Mouse (Mus musculus): ENCODE measurements around the gene Mettl14.

Gene Mettl14

GRCm38 (mm10) chr3:123336951-123337350 lies 49.0 kb downstream of the Mettl14 start:
- TF ChIP-seq POU5F1 (IDR thresholded peaks at IDR 0.05; ENCODE audit: borderline replicate concordance, low read length) = no peak
- no peak for TF ChIP-seq NANOG (IDR thresholded peaks at IDR 0.05; ENCODE audit: borderline replicate concordance, low read length)

DNA sequence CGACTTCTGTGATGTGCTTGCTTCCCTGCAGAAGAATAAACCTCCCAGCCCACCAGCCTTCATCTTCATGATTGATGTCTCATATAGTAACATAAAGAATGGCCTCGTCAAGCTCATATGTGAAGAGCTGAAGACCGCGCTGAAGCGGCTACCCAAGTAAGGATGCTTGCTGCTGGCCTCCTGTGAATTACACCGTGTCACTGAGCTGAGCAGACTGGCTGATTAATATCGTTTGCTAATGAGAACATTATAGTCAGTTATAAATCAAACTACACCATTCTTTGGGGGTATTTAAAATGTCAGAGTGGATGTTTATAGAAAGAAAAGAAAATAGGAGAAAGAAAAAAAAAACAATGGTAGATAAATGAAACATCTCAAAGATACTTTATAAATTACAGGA lies 49.5 kb downstream of the Mettl14 start:
- H3K4me1 ChIP-seq (replicated peaks; ENCODE audit: low read depth, low read length) = peaks cover 11% of the 10 kb centered on the region
- H3K4me3 ChIP-seq (replicated peaks; ENCODE audit: low read length) = no peak overlapping the region
- H3K27me3 ChIP-seq (ENCODE audit: insufficient read depth, low read length) = no peaks in the 10 kb centered on the region
- no peak for TF ChIP-seq NANOG (IDR thresholded peaks at IDR 0.05; ENCODE audit: borderline replicate concordance, low read length)
- no peak for TF ChIP-seq CTCF (conservative IDR thresholded peaks at IDR 0.05; ENCODE audit: low read length)
- TF ChIP-seq POU5F1 (IDR thresholded peaks at IDR 0.05; ENCODE audit: borderline replicate concordance, low read length) = no peak
- H3K36me3 ChIP-seq (ENCODE audit: insufficient read depth, low read length) = 0 out of 2 replicates have a peak, but pooled peaks cover 3% of the 10 kb centered on the region
- no peaks in the 10 kb centered on the region for H3K9me3 ChIP-seq (ENCODE audit: low read length)

More at GRCm38 (mm10) chr3:123336951-123337350, 49.0 kb downstream of the Mettl14 start:
- Histone ChIP-seq H3K9me3 (ENCODE audit: low read length) (no peaks in the 10 kb centered on the region), H3K4me3 (replicated peaks; ENCODE audit: low read length) (no peak overlapping the region), H3K27me3 (ENCODE audit: insufficient read depth, low read length) (no peaks in the 10 kb centered on the region), H3K4me1 (replicated peaks; ENCODE audit: low read depth, low read length) (peaks cover 11% of the 10 kb centered on the region), H3K36me3 (ENCODE audit: insufficient read depth, low read length) (0 out of 2 replicates have a peak, but pooled peaks cover 3% of the 10 kb centered on the region)

- Histone ChIP-seq H3K9me3 (ENCODE audit: low read length) (no peaks in the 10 kb centered on the region), H3K27me3 (ENCODE audit: insufficient read depth, low read length) (no peaks in the 10 kb centered on the region), H3K4me1 (replicated peaks; ENCODE audit: low read depth, low read length) (peaks cover 11% of the 10 kb centered on the region), H3K36me3 (ENCODE audit: insufficient read depth, low read length) (0 out of 2 replicates have a peak, but pooled peaks cover 3% of the 10 kb centered on the region), H3K4me3 (replicated peaks; ENCODE audit: low read length) (no peak overlapping the region)
- TF ChIP-seq CTCF (conservative IDR thresholded peaks at IDR 0.05; ENCODE audit: low read length) = no peak
- no peak for TF ChIP-seq NANOG (IDR thresholded peaks at IDR 0.05; ENCODE audit: borderline replicate concordance, low read length)
- TF ChIP-seq POU5F1 (IDR thresholded peaks at IDR 0.05; ENCODE audit: borderline replicate concordance, low read length) = no peak
These were observed 50.4 kb downstream of the Mettl14 start for GRCm38 (mm10) chr3:123335480-123335879.

DNA sequence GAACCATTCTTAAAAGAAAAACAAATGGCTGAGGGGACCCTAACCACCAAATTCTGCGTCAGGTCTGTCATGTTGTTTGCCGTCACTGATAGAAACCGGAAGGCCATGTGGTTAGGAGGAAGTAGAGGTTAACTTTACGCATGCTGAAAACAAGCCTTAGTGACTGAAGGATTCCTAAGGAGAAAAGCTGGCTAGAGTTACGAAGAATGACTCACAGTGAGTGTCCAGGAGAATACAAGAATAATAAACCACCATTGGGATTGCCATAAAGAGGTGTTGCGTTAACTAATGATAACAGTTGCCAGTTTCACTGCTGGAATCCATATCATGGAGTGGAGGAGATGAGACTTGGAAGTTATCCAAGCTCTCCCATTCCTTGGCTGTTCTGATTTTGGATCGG lies 51.0 kb downstream of the Mettl14 start:
- TF ChIP-seq NANOG (IDR thresholded peaks at IDR 0.05; ENCODE audit: borderline replicate concordance, low read length) (no peak), CTCF (conservative IDR thresholded peaks at IDR 0.05; ENCODE audit: low read length) (no peak), POU5F1 (IDR thresholded peaks at IDR 0.05; ENCODE audit: borderline replicate concordance, low read length) (no peak)
- Histone ChIP-seq H3K9me3 (ENCODE audit: low read length) (no peaks in the 10 kb centered on the region), H3K36me3 (ENCODE audit: insufficient read depth, low read length) (0 out of 2 replicates have a peak, but pooled peaks cover 3% of the 10 kb centered on the region), H3K4me1 (replicated peaks; ENCODE audit: low read depth, low read length) (peaks cover 11% of the 10 kb centered on the region), H3K4me3 (replicated peaks; ENCODE audit: low read length) (no peak overlapping the region), H3K27me3 (ENCODE audit: insufficient read depth, low read length) (no peaks in the 10 kb centered on the region)

GRCm38 (mm10) chr3:123333055-123333424 lies 52.9 kb downstream of the Mettl14 start:
- Histone ChIP-seq H3K9me3 (ENCODE audit: low read length) (no peaks in the 10 kb centered on the region), H3K36me3 (ENCODE audit: insufficient read depth, low read length) (peaks cover 8% of the 10 kb centered on the region), H3K4me3 (replicated peaks; ENCODE audit: low read length) (no peak overlapping the region), H3K27me3 (ENCODE audit: insufficient read depth, low read length) (no peaks in the 10 kb centered on the region), H3K4me1 (replicated peaks; ENCODE audit: low read depth, low read length) (peaks cover 11% of the 10 kb centered on the region)
- TF ChIP-seq POU5F1 (IDR thresholded peaks at IDR 0.05; ENCODE audit: borderline replicate concordance, low read length) (no peak), CTCF (conservative IDR thresholded peaks at IDR 0.05; ENCODE audit: low read length) (no peak), NANOG (IDR thresholded peaks at IDR 0.05; ENCODE audit: borderline replicate concordance, low read length) (no peak)

DNA sequence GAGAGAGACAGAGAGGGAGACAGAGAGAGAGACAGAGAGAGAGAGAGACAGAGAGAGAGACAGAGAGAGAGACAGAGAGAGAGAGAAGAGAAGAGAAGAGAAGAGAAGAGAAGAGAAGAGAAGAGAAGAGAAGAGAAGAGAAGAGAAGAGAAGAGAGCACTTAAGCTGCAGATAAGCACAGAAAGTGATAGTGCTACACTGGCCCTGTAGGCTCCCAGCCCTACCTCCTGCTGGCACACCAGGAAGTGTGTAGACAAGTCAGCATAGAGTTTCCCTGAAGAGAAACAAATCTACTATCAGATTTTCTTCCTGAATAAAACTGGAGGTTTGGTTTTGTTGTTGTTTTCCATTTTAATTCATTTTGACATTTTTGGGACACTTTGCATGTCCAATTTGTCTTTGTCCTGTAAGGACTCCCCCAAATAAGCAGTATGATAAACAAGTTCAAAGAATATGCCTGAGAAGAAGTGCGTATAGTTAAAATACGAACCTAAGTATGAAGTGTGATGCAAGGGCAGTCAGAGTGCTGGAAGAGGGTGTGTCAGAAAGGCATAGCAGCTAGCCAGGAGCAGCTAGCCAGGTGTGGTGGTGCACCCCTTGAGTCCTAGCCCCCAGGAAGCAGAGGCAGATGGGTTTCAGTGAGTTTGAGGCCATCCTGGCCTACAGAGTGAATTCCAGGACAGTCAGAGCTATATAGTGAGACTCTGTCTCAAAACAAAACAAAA lies 53.4 kb downstream of the Mettl14 start:
- no peaks in the 10 kb centered on the region for H3K9me3 ChIP-seq (ENCODE audit: low read length)
- H3K36me3 ChIP-seq (ENCODE audit: insufficient read depth, low read length) = peaks cover 12% of the 10 kb centered on the region
- H3K27me3 ChIP-seq (ENCODE audit: insufficient read depth, low read length) = no peaks in the 10 kb centered on the region
- TF ChIP-seq CTCF (conservative IDR thresholded peaks at IDR 0.05; ENCODE audit: low read length) = no peak
- TF ChIP-seq POU5F1 (IDR thresholded peaks at IDR 0.05; ENCODE audit: borderline replicate concordance, low read length) = no peak
- no peak for TF ChIP-seq NANOG (IDR thresholded peaks at IDR 0.05; ENCODE audit: borderline replicate concordance, low read length)
- peaks cover 11% of the 10 kb centered on the region for H3K4me1 ChIP-seq (replicated peaks; ENCODE audit: low read depth, low read length)
- H3K4me3 ChIP-seq (replicated peaks; ENCODE audit: low read length) = no peak overlapping the region

DNA sequence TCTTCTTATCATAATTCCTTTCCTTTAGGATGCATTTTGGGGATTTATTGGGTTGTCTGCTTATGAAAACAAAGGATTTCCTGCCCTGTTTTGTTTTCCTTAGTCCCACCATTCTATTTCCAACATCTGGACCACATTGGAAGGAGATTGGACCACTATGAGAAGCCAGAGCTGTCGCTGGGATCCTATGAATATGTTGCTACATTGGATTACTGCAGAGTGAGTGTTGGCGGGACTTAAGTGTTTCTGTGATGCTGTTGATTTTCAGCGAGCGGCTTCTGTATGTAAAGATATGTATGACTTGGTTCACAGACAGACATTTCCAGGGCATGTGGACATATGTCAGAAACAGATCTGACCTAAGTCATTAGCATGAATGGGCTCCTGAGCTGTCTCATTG lies 55.7 kb downstream of the Mettl14 start:
- H3K4me1 ChIP-seq (replicated peaks; ENCODE audit: low read depth, low read length) = peaks cover 11% of the 10 kb centered on the region
- no peak for TF ChIP-seq NANOG (IDR thresholded peaks at IDR 0.05; ENCODE audit: borderline replicate concordance, low read length)
- no peak for TF ChIP-seq CTCF (conservative IDR thresholded peaks at IDR 0.05; ENCODE audit: low read length)
- no peak for TF ChIP-seq POU5F1 (IDR thresholded peaks at IDR 0.05; ENCODE audit: borderline replicate concordance, low read length)
- H3K9me3 ChIP-seq (ENCODE audit: low read length) = peaks cover 18% of the 10 kb centered on the region
- H3K27me3 ChIP-seq (ENCODE audit: insufficient read depth, low read length) = no peaks in the 10 kb centered on the region
- H3K4me3 ChIP-seq (replicated peaks; ENCODE audit: low read length) = no peak overlapping the region
- peaks cover 12% of the 10 kb centered on the region for H3K36me3 ChIP-seq (ENCODE audit: insufficient read depth, low read length)

DNA sequence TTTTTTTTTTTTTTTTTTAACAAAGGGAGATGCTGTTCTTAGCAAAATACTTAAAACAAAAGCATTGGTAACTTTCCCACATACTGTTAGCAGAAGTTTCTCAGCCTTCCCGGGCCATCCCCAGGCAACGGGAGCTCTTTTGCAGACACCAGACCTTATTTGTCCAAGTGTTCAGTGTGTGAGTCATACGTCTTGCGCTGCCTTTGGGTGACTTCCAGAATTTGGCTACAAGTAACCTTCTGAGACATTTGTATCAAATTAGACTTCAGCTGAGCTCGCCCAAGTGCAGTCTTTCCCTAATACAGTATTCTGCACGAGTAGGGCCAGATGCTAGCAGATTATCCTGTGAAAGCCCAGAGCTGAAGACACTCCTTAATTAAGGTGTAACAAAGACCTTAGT lies 56.7 kb downstream of the Mettl14 start:
- Histone ChIP-seq H3K4me1 (replicated peaks; ENCODE audit: low read depth, low read length) (peaks cover 11% of the 10 kb centered on the region), H3K36me3 (ENCODE audit: insufficient read depth, low read length) (peaks cover 12% of the 10 kb centered on the region), H3K4me3 (replicated peaks; ENCODE audit: low read length) (no peak overlapping the region), H3K9me3 (ENCODE audit: low read length) (peaks cover 22% of the 10 kb centered on the region), H3K27me3 (ENCODE audit: insufficient read depth, low read length) (no peaks in the 10 kb centered on the region)
- TF ChIP-seq POU5F1 (IDR thresholded peaks at IDR 0.05; ENCODE audit: borderline replicate concordance, low read length) (no peak), NANOG (IDR thresholded peaks at IDR 0.05; ENCODE audit: borderline replicate concordance, low read length) (no peak), CTCF (conservative IDR thresholded peaks at IDR 0.05; ENCODE audit: low read length) (no peak)

- TF ChIP-seq CTCF (conservative IDR thresholded peaks at IDR 0.05; ENCODE audit: low read length) (no peak), NANOG (IDR thresholded peaks at IDR 0.05; ENCODE audit: borderline replicate concordance, low read length) (no peak), POU5F1 (IDR thresholded peaks at IDR 0.05; ENCODE audit: borderline replicate concordance, low read length) (no peak)
- Histone ChIP-seq H3K36me3 (ENCODE audit: insufficient read depth, low read length) (peaks cover 12% of the 10 kb centered on the region), H3K9me3 (ENCODE audit: low read length) (peaks cover 22% of the 10 kb centered on the region), H3K4me3 (replicated peaks; ENCODE audit: low read length) (no peak overlapping the region), H3K4me1 (replicated peaks; ENCODE audit: low read depth, low read length) (peaks cover 7% of the 10 kb centered on the region), H3K27me3 (ENCODE audit: insufficient read depth, low read length) (no peaks in the 10 kb centered on the region)
These were observed 61.6 kb downstream of the Mettl14 start for GRCm38 (mm10) chr3:123324326-123324725.

Measured in E14TG2a.4 (cell line).